Mouse (Mus musculus): Measurements from ENCODE around the gene Elf5. TPM values are rescaled to one million over a fixed set of nuclear protein-coding genes. Genes with fewer than 3 reads are reported as not detected.

The Elf5 gene
- polyA plus RNA-seq, 1 experiment from 2014 or later, result 0.12 TPM

GRCm38 (mm10) chr2:103484617-103485401 is 73.3 kb downstream of the Elf5 start, which contains the start of gene Cat:
Gene Cat, minus strand, starts transcription at chr2:103485160.
- H3K4me1 ChIP-seq (ENCODE audit: control insufficient read depth, insufficient read depth, low read length), result peaks cover 17% of the 10 kb centered on the region
- H3K27ac ChIP-seq (ENCODE audit: low read length), result peak within 1 kb of the TSS; percentile 99
- H3K4me3 ChIP-seq (ENCODE audit: low read length), result peak within 1 kb of the TSS; percentile 86
- WGBS, result under 1% methylated on average over 41 of the region's 41 CpGs
- peak within 1 kb of the TSS; percentile 93 for H3K9ac ChIP-seq (ENCODE audit: low read length)
- peak within 1 kb of the TSS; percentile 96 for H3K4me2 ChIP-seq (ENCODE audit: low read depth, low read length)
- no peaks in the 10 kb centered on the region for H3K9me3 ChIP-seq (replicated peaks; ENCODE audit: control insufficient read depth, low read length)
- H3K27me3 ChIP-seq (ENCODE audit: control insufficient read depth, insufficient read depth, low read length), result no peaks in the 10 kb centered on the region
- no peaks in the 10 kb centered on the region for H3K36me3 ChIP-seq (ENCODE audit: control insufficient read depth, insufficient read depth)
- ATAC-seq (replicated peaks; ENCODE audit: extremely low read depth, insufficient read depth, low FRiP score), result peak; percentile 99

GRCm38 (mm10) chr2:103492526-103492925 is 81.0 kb downstream of the Elf5 start:
- WGBS, result 70% methylated on average over 4 of the region's 4 CpGs
- no peak overlapping the region for H3K9ac ChIP-seq (ENCODE audit: low read length)

GRCm38 (mm10) chr2:103493827-103494226 is 82.3 kb downstream of the Elf5 start:
- H3K36me3 ChIP-seq (ENCODE audit: control insufficient read depth, insufficient read depth), result no peaks in the 10 kb centered on the region
- ATAC-seq (replicated peaks; ENCODE audit: extremely low read depth, insufficient read depth, low FRiP score), result no peak
- H3K9me3 ChIP-seq (replicated peaks; ENCODE audit: control insufficient read depth, low read length), result no peaks in the 10 kb centered on the region
- no peak overlapping the region for H3K27ac ChIP-seq (ENCODE audit: low read length)
- no peak overlapping the region for H3K4me2 ChIP-seq (ENCODE audit: low read depth, low read length)
- WGBS, result 66% methylated on average over 4 of the region's 4 CpGs
- H3K4me1 ChIP-seq (ENCODE audit: control insufficient read depth, insufficient read depth, low read length), result peaks cover 2% of the 10 kb centered on the region; the same call in 1 of the 2 replicates
- no peak overlapping the region for H3K4me3 ChIP-seq (ENCODE audit: low read length)
- no peak overlapping the region for H3K9ac ChIP-seq (ENCODE audit: low read length)
- no peaks in the 10 kb centered on the region for H3K27me3 ChIP-seq (ENCODE audit: control insufficient read depth, insufficient read depth, low read length)

More at GRCm38 (mm10) chr2:103492526-103492925, 81.0 kb downstream of the Elf5 start:
- Histone ChIP-seq H3K27ac (ENCODE audit: low read length) (no peak overlapping the region), H3K4me3 (ENCODE audit: low read length) (no peak overlapping the region), H3K27me3 (ENCODE audit: control insufficient read depth, insufficient read depth, low read length) (no peaks in the 10 kb centered on the region), H3K4me2 (ENCODE audit: low read depth, low read length) (no peak overlapping the region), H3K36me3 (ENCODE audit: control insufficient read depth, insufficient read depth) (no peaks in the 10 kb centered on the region), H3K4me1 (ENCODE audit: control insufficient read depth, insufficient read depth, low read length) (peaks cover 2% of the 10 kb centered on the region; the same call in 1 of the 2 replicates), H3K9me3 (replicated peaks; ENCODE audit: control insufficient read depth, low read length) (no peaks in the 10 kb centered on the region)
- no peak for ATAC-seq (replicated peaks; ENCODE audit: extremely low read depth, insufficient read depth, low FRiP score)

- no peaks in the 10 kb centered on the region for H3K27me3 ChIP-seq (ENCODE audit: control insufficient read depth, insufficient read depth, low read length)
- no peak overlapping the region for H3K4me2 ChIP-seq (ENCODE audit: low read depth, low read length)
- H3K4me3 ChIP-seq (ENCODE audit: low read length), result no peak overlapping the region
- 74% methylated on average over 6 of the region's 6 CpGs for WGBS
- no peak overlapping the region for H3K9ac ChIP-seq (ENCODE audit: low read length)
- no peaks in the 10 kb centered on the region for H3K4me1 ChIP-seq (ENCODE audit: control insufficient read depth, insufficient read depth, low read length)
- H3K27ac ChIP-seq (ENCODE audit: low read length), result no peak overlapping the region
- no peak for ATAC-seq (replicated peaks; ENCODE audit: extremely low read depth, insufficient read depth, low FRiP score)
- H3K36me3 ChIP-seq (ENCODE audit: control insufficient read depth, insufficient read depth), result no peaks in the 10 kb centered on the region
- no peaks in the 10 kb centered on the region for H3K9me3 ChIP-seq (replicated peaks; ENCODE audit: control insufficient read depth, low read length)
Observed at GRCm38 (mm10) chr2:103495633-103496418, 84.3 kb downstream of the Elf5 start.

Other genes with a start within 250 kb of the Elf5 start
- 1.3 and 1.8 TPM in 2 replicates for gene Ehf, start 108.4 kb upstream of the Elf5 start, polyA plus RNA-seq (2015; fragmentation: Nextera tagmentation; extraction: Ambion mirVana)
- 80.3 and 92.2 TPM in 2 replicates for gene Cat, start 73.5 kb downstream of the Elf5 start, polyA plus RNA-seq (2015; fragmentation: Nextera tagmentation; extraction: Ambion mirVana)
- gene Abtb2, start 154.6 kb downstream of the Elf5 start, polyA plus RNA-seq (2015; fragmentation: Nextera tagmentation; extraction: Ambion mirVana), result 19.9 and 23.2 TPM in 2 replicates

All from heart, embryonic 16.5 days (tissue).